Mouse (Mus musculus) spleen, adult 2 months (tissue): ENCODE data around the gene Stk24. TPM values are rescaled to one million over a fixed set of nuclear protein-coding genes. Genes with fewer than 3 reads are reported as not detected.

ENCODE experiments used
- DNase-seq, 2 experiments: peaks; one replicate each; pipeline versions ENCODE4 v3.0.0 to v3.0.0-alpha.2; 2012 to 2021; ENCODE audit warnings: low spot score in 2 of 2, low read depth in 1 of 2
- H3K27ac ChIP-seq: fragments of 200-500 bp; 2 replicates; pipeline ENCODE4 v1.5.1; 2012; ENCODE audit warnings: low read length, inconsistent platforms; ENCODE audit not compliant: insufficient read depth
- H3K27me3 ChIP-seq: fragments of 200-500 bp; 2 replicates; pipeline ENCODE4 v1.6.1; 2012; ENCODE audit warnings: mild to moderate bottlenecking, moderate library complexity, low read length, inconsistent platforms; ENCODE audit not compliant: control insufficient read depth, insufficient read depth
- H3K36me3 ChIP-seq: fragments of 200-500 bp; 2 replicates; pipeline ENCODE4 v1.6.1; 2012; ENCODE audit warnings: mild to moderate bottlenecking, low read length, inconsistent platforms; ENCODE audit not compliant: control insufficient read depth, insufficient read depth
- H3K4me1 ChIP-seq: fragments of 200-500 bp; 2 replicates; pipeline ENCODE4 v1.6.1; 2011; ENCODE audit warnings: inconsistent platforms; ENCODE audit not compliant: control insufficient read depth, insufficient read depth, insufficient read length
- H3K4me3 ChIP-seq: fragments of 200-500 bp; 2 replicates; pipeline ENCODE4 v1.5.1; 2011; ENCODE audit warnings: mild to moderate bottlenecking, inconsistent platforms; ENCODE audit not compliant: insufficient read depth, insufficient read length; ENCODE audit errors: extremely low read depth
- CTCF ChIP-seq: fragments of 200-500 bp; IDR thresholded peaks from 2 replicates; pipeline ENCODE4 v1.5.1; 2011; ENCODE audit warnings: mild to moderate bottlenecking, inconsistent platforms; ENCODE audit not compliant: insufficient read depth, insufficient read length, insufficient replicate concordance; ENCODE audit errors: extremely low read depth
- POLR2A ChIP-seq: fragments of 200-500 bp; IDR thresholded peaks from 2 replicates; pipeline ENCODE4 v1.6.1; 2011; ENCODE audit warnings: low read depth, low read length, inconsistent platforms
- WGBS: fragments of 180-500 bp; shearing (Covaris S2); methylation state at CpG from one replicate; pipeline ENCODE4 v1.1.7; 2018; 5-methylcytosine and 5-hydroxymethylcytosine counted together
- polyA plus RNA-seq: library from polyadenylated mRNA; depleted of rRNA; stranded (reverse); fragments of >200 nt; gene quantifications from 2 replicates; pipeline ENCODE4 v1.2.3, GENCODE M21; 2012

Stk24 gene
- polyA plus RNA-seq, 1 experiment: 32.6 TPM

DNA sequence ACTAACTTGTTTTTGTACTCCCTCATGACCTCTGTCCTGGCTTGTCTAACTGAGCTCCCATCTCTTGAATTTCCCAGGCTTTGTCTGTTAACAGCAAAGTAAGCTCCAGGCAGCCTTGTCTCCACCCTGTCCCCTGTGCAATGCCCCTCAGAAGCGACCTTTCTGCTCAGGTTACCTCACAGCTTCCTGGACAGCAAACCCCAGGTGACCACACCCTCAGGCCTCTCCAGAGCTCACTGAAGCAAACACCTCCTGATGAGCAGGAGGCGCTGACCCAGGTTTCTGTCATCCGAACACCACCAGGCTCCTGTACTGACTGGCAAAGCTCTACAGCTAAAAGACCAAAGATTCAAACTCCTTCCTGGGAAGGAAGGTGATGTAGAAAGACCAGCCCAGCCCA, 69.9 kb downstream of the Stk24 start:
- H3K27ac ChIP-seq: no peak overlapping the region
- H3K4me3 ChIP-seq: no peak overlapping the region
- TF ChIP-seq POLR2A: no peak
- TF ChIP-seq CTCF: no peak
- DNase-seq: no peak
- H3K4me1 ChIP-seq: peaks cover 26% of the 10 kb centered on the region; the same call in 1 of the 2 replicates
- H3K27me3 ChIP-seq: no peaks in the 10 kb centered on the region
- peaks cover 3% of the 10 kb centered on the region; the same call in 1 of the 2 replicates for H3K36me3 ChIP-seq
- WGBS: 74% methylated on average over 3 of the region's 3 CpGs

DNA sequence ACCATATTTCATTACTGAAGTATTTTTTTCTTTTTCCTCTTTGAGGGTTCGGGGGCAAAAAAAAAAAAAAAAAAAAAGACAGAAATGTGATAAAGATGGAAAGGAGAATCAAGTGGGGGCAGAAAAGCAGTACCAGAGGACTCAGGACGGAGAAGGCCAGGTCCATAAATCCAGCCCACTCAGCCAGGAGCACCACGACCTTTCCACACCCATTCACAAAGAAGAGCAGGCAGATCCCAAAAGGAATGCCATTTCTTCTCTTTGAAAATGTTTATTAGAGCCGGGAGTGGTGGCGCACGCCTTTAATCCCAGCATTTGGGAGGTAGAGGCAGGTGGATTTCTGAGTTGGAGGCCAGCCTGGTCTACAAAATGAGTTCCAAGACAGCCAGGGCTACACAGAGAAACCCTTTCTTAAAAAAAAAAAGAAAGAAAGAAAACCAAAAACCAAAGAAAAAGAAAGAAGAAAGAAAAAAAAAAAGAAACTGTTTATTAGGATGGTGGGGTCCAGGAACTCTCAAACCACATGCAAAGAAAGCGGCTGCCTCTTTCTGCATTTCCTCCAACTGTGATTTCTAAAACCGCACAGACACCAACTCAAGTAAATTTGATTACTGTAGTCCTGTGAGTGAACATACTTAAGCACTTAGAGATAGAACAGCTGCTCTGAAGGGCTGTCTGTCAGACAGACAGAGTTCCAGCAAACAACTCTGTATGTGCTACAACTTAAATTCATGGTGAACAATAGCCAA, 74.3 kb downstream of the Stk24 start:
- DNase-seq: no peak
- Histone ChIP-seq H3K4me3 (no peak overlapping the region), H3K4me1 (peaks cover 9% of the 10 kb centered on the region; the same call in 1 of the 2 replicates), H3K36me3 (peaks cover 16% of the 10 kb centered on the region; the same call in 1 of the 2 replicates), H3K27me3 (no peaks in the 10 kb centered on the region), H3K27ac (no peak overlapping the region)
- TF ChIP-seq POLR2A: no peak
- TF ChIP-seq CTCF: no peak
- WGBS: 72% methylated on average over 8 of the region's 8 CpGs

DNA sequence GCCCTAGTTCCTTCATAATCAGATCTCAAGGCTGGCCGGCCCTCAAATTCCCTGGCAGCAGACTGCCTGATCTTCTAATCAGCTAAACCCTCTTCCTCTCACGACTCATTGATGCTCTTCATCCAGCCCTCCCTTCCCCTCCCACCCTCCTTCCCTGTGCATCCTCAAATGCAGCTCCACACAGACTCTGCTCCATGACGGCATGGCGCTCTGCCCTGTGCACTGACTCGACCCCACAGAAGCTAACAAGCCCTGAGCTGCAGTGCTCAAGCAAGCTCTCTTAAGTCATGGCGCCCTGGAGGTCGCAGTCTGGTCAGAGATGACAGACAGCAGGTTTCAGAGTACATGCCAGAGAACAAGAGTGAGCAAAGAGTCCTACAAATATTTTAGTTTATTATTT, 75.3 kb downstream of the Stk24 start:
- no peak overlapping the region for H3K4me3 ChIP-seq
- no peak for DNase-seq
- H3K36me3 ChIP-seq: peaks cover 19% of the 10 kb centered on the region
- WGBS: 90% methylated on average over 7 of the region's 7 CpGs
- TF ChIP-seq CTCF (no peak), POLR2A (no peak)
- H3K27ac ChIP-seq: no peak overlapping the region
- no peaks in the 10 kb centered on the region for H3K27me3 ChIP-seq
- no peaks in the 10 kb centered on the region; the same call in 1 of the 2 replicates for H3K4me1 ChIP-seq

DNA sequence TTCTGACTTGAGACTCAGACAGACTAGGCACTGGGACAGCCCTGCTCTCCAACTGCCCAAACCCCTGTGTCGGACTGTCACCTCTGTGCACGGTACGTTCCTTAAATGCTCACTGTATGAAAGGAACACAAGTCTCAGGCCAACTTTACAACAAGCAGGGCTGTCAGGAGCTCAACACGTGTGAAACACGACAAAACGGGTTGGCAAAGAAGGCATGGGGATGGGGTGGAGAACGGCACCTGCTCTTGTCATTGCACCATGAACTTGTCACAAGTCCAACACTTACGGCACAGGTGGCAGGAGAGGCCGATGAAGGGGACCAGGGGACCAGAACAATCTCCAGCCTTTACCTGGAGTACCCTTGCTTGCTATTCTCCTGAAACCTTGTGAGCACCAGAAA, 80.7 kb downstream of the Stk24 start:
- TF ChIP-seq POLR2A (no peak), CTCF (no peak)
- 94% methylated on average over 9 of the region's 9 CpGs for WGBS
- no peak for DNase-seq
- no peaks in the 10 kb centered on the region for H3K27me3 ChIP-seq
- peaks cover 37% of the 10 kb centered on the region for H3K36me3 ChIP-seq
- H3K27ac ChIP-seq: no peak overlapping the region
- H3K4me3 ChIP-seq: no peak overlapping the region
- no peaks in the 10 kb centered on the region for H3K4me1 ChIP-seq

- WGBS: 96% methylated on average over 5 of the region's 5 CpGs
- Histone ChIP-seq H3K36me3 (peaks cover 41% of the 10 kb centered on the region), H3K4me1 (no peaks in the 10 kb centered on the region), H3K27me3 (no peaks in the 10 kb centered on the region), H3K4me3 (no peak overlapping the region), H3K27ac (no peak overlapping the region)
- no peak for DNase-seq
- TF ChIP-seq POLR2A: no peak
- TF ChIP-seq CTCF: no peak
Measured at GRCm38 (mm10) chr14:121298537-121298936, 81.3 kb downstream of the Stk24 start.

GRCm38 (mm10) chr14:121297103-121297502, 82.7 kb downstream of the Stk24 start:
- peaks cover 48% of the 10 kb centered on the region for H3K36me3 ChIP-seq

DNA sequence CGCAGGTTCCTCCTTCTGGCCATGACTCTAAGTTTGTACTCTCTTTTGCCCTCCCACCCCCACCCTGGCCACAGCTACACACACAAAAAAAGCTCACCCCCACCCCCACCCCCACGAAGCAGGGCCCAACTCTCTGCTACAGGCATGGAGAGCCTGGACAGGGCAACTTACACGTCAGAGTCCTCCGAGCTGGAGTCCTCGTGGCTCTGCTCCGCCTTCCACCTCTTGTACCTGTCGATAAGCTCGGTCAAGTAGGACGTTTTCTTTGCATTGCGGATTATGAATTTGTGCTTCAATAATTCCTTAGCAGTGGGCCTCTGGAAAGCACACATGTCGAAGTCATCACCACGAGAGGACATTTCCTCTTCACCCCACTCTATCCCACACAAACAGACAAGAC, 85.3 kb downstream of the Stk24 start:
- WGBS: 90% methylated on average over 12 of the region's 12 CpGs
- Histone ChIP-seq H3K4me1 (no peaks in the 10 kb centered on the region), H3K27ac (no peak overlapping the region), H3K36me3 (peaks cover 48% of the 10 kb centered on the region), H3K27me3 (no peaks in the 10 kb centered on the region), H3K4me3 (no peak overlapping the region)
- no peak for DNase-seq
- TF ChIP-seq POLR2A (no peak), CTCF (no peak)

More at GRCm38 (mm10) chr14:121297103-121297502, 82.7 kb downstream of the Stk24 start:
- Histone ChIP-seq H3K27ac (no peak overlapping the region), H3K4me3 (no peak overlapping the region), H3K4me1 (no peaks in the 10 kb centered on the region), H3K27me3 (no peaks in the 10 kb centered on the region)
- 96% methylated on average over 6 of the region's 6 CpGs for WGBS
- DNase-seq: no peak
- no peak for TF ChIP-seq CTCF
- no peak for TF ChIP-seq POLR2A
